Mouse (Mus musculus): ENCODE results near the gene Bmp5. TPM values are rescaled to one million over a fixed set of nuclear protein-coding genes. Genes with fewer than 3 reads are reported as not detected.
"Not testable (repeated sequence)": the region's sequence is repeated elsewhere in the genome, so short reads cannot be mapped to it uniquely, and the experiment has no call there.

Gene Bmp5
- 1 to 10 TPM; 1.9 TPM for total RNA-seq (2021)
- long read RNA-seq, experiment 1, partial matches to known transcripts = 0 of 1 reads
- long read RNA-seq, experiment 1, other reads (novel, unspliced or antisense) = 0 of 1 reads
- long read RNA-seq, experiment 2, partial matches to known transcripts = 0 of 1 reads
- long read RNA-seq, experiment 2, other reads (novel, unspliced or antisense) = 0 of 1 reads

- intact Hi-C loops (cut with DNase I) = no loop called here
- DNase-seq (ENCODE audit: low spot score in 2 of 2) = no peak
Measured at GRCm38 (mm10) chr9:75775129-75775845, at the start of gene Bmp5. TSS of gene Bmp5 (plus strand) at chr9:75775364.

GRCm38 (mm10) chr9:75760075-75760474 lies 15.1 kb upstream of the Bmp5 start:
- DNase-seq (ENCODE audit: low spot score in 2 of 2) = peak in 1 of 2 experiments; percentile 13
- intact Hi-C loops (cut with DNase I) = loop anchor here (10.0 kb wide), 1 partner anchor 1625 kb away; no protein-coding TSS in a partner anchor

DNA sequence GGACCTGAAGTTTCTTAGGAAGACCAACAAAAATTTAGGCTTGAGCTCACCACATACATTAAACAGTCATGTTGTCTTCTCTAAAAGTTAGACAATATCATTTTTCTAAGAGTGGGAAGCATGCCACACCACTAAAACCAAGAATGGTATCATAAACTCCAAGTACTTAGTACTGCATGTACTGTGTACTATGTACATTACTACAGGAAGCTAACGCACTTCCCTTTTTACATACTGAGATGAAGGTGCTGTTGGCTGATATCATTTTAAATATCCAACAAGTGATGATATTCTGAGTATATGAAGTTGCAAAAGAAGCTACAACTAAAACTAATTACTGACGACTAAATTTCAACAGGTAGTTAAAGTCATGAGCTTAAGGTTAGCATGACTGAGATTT lies 13.6 kb upstream of the Bmp5 start:
- intact Hi-C loops (cut with DNase I) = loop anchor here (10.0 kb wide), 1 partner anchor 1623 kb away; no protein-coding TSS in a partner anchor
- no peak for DNase-seq (ENCODE audit: low spot score in 2 of 2)

GRCm38 (mm10) chr9:75762487-75762886 lies 12.7 kb upstream of the Bmp5 start:
- DNase-seq (ENCODE audit: low spot score in 2 of 2) = peak; percentile 37 to 65
- intact Hi-C loops (cut with DNase I) = loop anchor here (2.0 to 10.0 kb wide), 3 partner anchors 360 to 1622 kb away; no protein-coding TSS in a partner anchor

GRCm38 (mm10) chr9:75764792-75765191 lies 10.4 kb upstream of the Bmp5 start:
- no peak for DNase-seq (ENCODE audit: low spot score in 2 of 2)
- intact Hi-C loops (cut with DNase I) = loop anchor here (10.0 kb wide), 1 partner anchor 1620 kb away; no protein-coding TSS in a partner anchor

GRCm38 (mm10) chr9:75766521-75766920 lies 8.6 kb upstream of the Bmp5 start:
- intact Hi-C loops (cut with DNase I) = loop anchor here (10.0 kb wide), 1 partner anchor 1618 kb away; no protein-coding TSS in a partner anchor
- no peak for DNase-seq (ENCODE audit: low spot score in 2 of 2)

DNA sequence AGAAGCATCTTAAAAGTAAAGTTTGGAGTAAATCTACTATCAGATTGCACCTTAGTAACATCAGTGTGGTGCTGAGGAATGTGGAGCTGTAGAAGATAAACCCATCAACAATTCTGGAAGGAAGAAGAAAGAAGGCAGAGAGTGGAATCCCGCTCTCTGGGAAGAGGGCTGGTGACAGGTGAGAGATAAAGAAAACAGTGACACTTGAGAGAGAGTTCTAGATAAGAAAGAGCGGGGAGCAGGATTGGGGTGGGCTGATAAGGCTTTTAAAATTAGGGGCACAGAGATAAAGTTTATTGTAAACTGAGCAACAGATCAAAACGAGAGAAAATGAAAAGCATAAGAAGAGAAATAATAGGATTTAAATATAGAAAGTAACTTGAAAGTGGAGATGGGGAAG lies 6.1 kb upstream of the Bmp5 start:
- intact Hi-C loops (cut with DNase I) = loop anchor here (10.0 kb wide), 1 partner anchor 1616 kb away; no protein-coding TSS in a partner anchor
- no peak for DNase-seq (ENCODE audit: low spot score in 2 of 2)

- no peak for DNase-seq (ENCODE audit: low spot score in 2 of 2)
- intact Hi-C loops (cut with DNase I) = no loop called here
Measured at GRCm38 (mm10) chr9:75776153-75776552, 989 bp downstream of the Bmp5 start.

- intact Hi-C loops (cut with DNase I) = no loop called here
- no peak for DNase-seq (ENCODE audit: low spot score in 2 of 2)
Measured at GRCm38 (mm10) chr9:75778762-75779346, 3.7 kb downstream of the Bmp5 start.

- no peak for DNase-seq (ENCODE audit: low spot score in 2 of 2)
- intact Hi-C loops (cut with DNase I) = no loop called here
Measured at GRCm38 (mm10) chr9:75780558-75781276, 5.6 kb downstream of the Bmp5 start.

DNA sequence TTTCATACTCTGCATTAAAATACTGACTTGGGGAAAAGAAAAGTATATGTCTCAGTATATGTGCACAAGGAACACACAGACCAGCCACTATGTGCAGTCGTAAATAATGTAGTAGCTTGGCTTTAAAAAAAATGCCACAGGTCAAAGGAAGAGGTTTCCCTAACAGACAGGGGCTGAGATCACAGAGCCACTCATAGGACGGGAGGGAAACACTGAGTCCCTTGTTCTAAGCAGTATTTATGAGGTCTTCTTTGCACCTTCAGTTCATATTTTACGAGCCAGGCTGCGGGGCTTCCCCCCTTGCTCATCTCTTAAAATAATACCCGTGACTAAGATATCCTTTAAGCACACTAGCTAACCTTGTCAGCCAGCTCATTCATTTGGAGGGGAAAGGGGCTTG lies 6.4 kb downstream of the Bmp5 start:
- no peak for DNase-seq (ENCODE audit: low spot score in 2 of 2)
- intact Hi-C loops (cut with DNase I) = no loop called here

GRCm38 (mm10) chr9:75783573-75783972 lies 8.4 kb downstream of the Bmp5 start:
- intact Hi-C loops (cut with DNase I) = no loop called here
- DNase-seq (ENCODE audit: low spot score in 2 of 2) = no peak

GRCm38 (mm10) chr9:75785959-75786358 lies 10.8 kb downstream of the Bmp5 start:
- intact Hi-C loops (cut with DNase I) = no loop called here
- no peak for DNase-seq (ENCODE audit: low spot score in 2 of 2)

DNA sequence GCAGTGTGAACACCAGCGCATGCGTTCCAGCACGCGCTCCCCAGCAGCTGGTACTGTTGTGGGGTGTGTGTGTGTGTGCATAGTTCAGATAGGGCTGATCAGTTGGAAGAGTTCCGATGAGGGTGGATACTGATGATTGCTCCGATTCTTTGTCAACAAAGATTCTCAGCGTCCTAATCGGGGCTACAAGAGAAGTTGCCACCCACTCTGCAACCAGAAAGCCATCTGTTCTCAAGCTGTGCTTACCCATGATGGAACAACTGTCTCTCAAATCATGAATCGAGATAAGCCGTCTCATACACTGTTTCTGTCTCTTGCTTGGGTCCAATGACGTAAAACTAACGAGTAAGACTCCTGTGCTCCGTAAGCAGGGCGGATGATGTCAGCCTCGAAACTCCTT lies 12.0 kb downstream of the Bmp5 start:
- no peak for DNase-seq (ENCODE audit: low spot score in 2 of 2)
- intact Hi-C loops (cut with DNase I) = no loop called here

GRCm38 (mm10) chr9:75789879-75790428 lies 14.8 kb downstream of the Bmp5 start:
- intact Hi-C loops (cut with DNase I) = no loop called here
- no peak for DNase-seq (ENCODE audit: low spot score in 2 of 2)

GRCm38 (mm10) chr9:75804940-75805339 lies 29.8 kb downstream of the Bmp5 start:
- intact Hi-C loops (cut with DNase I) = no loop called here
- no peak for DNase-seq (ENCODE audit: low spot score in 2 of 2)

DNA sequence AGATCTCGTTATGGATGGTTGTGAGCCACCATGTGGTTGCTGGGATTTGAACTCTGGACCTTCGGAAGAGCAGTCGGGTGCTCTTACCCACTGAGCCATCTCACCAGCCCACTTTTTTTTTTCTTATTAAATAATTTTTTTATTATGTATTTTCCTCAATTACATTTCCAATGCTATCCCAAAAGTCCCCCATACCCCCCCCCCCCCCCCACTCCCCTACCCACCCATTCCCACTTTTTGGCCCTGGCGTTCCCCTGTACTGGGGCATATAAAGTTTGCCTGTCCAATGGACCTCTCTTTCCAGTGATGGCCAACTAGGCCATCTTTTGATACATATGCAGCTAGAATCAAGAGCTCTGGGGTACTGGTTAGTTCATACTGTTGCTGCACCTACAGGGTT lies 33.0 kb downstream of the Bmp5 start:
- intact Hi-C loops (cut with DNase I); DNase-seq (ENCODE audit: low spot score in 2 of 2): not testable (repeated sequence)

DNA sequence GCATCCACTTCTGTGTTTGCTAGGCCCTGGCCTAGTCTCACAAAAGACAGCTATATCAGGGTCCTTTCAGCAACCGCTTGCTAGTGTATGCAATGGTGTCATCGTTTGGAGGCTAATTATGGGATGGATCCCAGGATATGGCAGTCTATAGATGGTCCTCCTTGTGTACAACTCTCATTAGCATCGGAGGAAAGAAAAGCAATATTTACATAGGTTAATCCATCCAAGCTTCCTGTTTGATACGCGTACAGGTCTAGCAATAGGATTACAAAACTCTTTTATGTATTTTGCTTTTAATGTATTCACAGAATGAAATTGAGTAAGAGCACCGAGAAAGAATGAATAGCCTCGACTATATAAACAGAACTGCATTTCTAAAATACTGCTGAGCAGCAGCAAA lies 33.5 kb downstream of the Bmp5 start:
- intact Hi-C loops (cut with DNase I) = no loop called here
- DNase-seq (ENCODE audit: low spot score in 2 of 2) = no peak

- DNase-seq (ENCODE audit: low spot score in 2 of 2) = no peak
- intact Hi-C loops (cut with DNase I) = no loop called here
Measured at GRCm38 (mm10) chr9:75815161-75815560, 40.0 kb downstream of the Bmp5 start.

- no peak for DNase-seq (ENCODE audit: low spot score in 2 of 2)
Measured at GRCm38 (mm10) chr9:75818400-75818799, 43.2 kb downstream of the Bmp5 start.

More at GRCm38 (mm10) chr9:75818400-75818799, 43.2 kb downstream of the Bmp5 start:
- intact Hi-C loops (cut with DNase I) = no loop called here
